Mouse (Mus musculus) MEL (cell line): ENCODE data around the gene 4930524B15Rik.

Experiments
- BHLHE40 ChIP-seq: IDR thresholded peaks from 2 replicates; pipeline ENCODE4 v1.6.1; 2012; ENCODE audit warnings: low read depth, mild to moderate bottlenecking, inconsistent platforms, low read length, improper control_type of control experiment, borderline replicate concordance
- CTCF ChIP-seq, 3 experiments: IDR thresholded peaks in 2 of 3; conservative IDR thresholded peaks in 1 of 3; 2 replicates each; pipeline ENCODE4 v1.5.1; 2011 to 2012; ENCODE audit warnings: low read length in 3 of 3, low read depth in 2 of 3, mild to moderate bottlenecking in 2 of 3, improper control_type of control experiment in 1 of 3, inconsistent platforms in 1 of 3, mixed read lengths in 1 of 3, moderate library complexity in 1 of 3; ENCODE audit not compliant: control insufficient read depth in 1 of 3, insufficient read depth in 1 of 3, poor library complexity in 1 of 3, severe bottlenecking in 1 of 3
- MAFK ChIP-seq: IDR thresholded peaks from 2 replicates; pipeline ENCODE4 v1.6.1; 2011; ENCODE audit warnings: low read depth, mild to moderate bottlenecking, low read length, improper control_type of control experiment, borderline replicate concordance
- POLR2A ChIP-seq, 2 experiments: IDR thresholded peaks; 2 replicates each; pipeline ENCODE4 v1.6.1; 2011 to 2012; ENCODE audit warnings: low read length in 2 of 2, mild to moderate bottlenecking in 2 of 2, control low read depth in 1 of 2, improper control_type of control experiment in 1 of 2, low read depth in 1 of 2, moderate library complexity in 1 of 2; ENCODE audit not compliant: control insufficient read depth in 1 of 2, insufficient read depth in 1 of 2, poor library complexity in 1 of 2
- POLR2AphosphoS2 ChIP-seq: IDR thresholded peaks from 2 replicates; pipeline ENCODE4 v1.6.1; 2011; ENCODE audit warnings: low read length, improper control_type of control experiment
- TBP ChIP-seq: IDR thresholded peaks from 2 replicates; pipeline ENCODE4 v1.8.0; 2011; ENCODE audit warnings: low read depth, low read length, improper control_type of control experiment
- UBTF ChIP-seq: IDR thresholded peaks from 2 replicates; pipeline ENCODE4 v1.6.1; 2012; ENCODE audit warnings: low read depth, mild to moderate bottlenecking, inconsistent platforms, low read length, improper control_type of control experiment, moderate library complexity, borderline replicate concordance; ENCODE audit not compliant: insufficient read depth
- USF1 ChIP-seq: IDR thresholded peaks from 2 replicates; pipeline ENCODE4 v1.6.1; 2014; ENCODE audit warnings: low read depth, mild to moderate bottlenecking, inconsistent platforms, low read length, improper control_type of control experiment, moderate library complexity
- ZNF384 ChIP-seq: IDR thresholded peaks from 2 replicates; pipeline ENCODE4 v1.6.1; 2012; ENCODE audit warnings: low read depth, mild to moderate bottlenecking, inconsistent platforms, low read length, improper control_type of control experiment

- TF ChIP-seq CTCF (IDR thresholded peaks at IDR 0.05 in 2 of 3, conservative IDR thresholded peaks at IDR 0.05 in 1 of 3; ENCODE audit: control insufficient read depth in 1 of 3, insufficient read depth in 1 of 3, low read depth in 2 of 3, low read length in 3 of 3, poor library complexity in 1 of 3, severe bottlenecking in 1 of 3) (no peak), ZNF384 (no peak), BHLHE40 (no peak), UBTF (no peak), POLR2A (IDR thresholded peaks at IDR 0.05; ENCODE audit: control insufficient read depth in 1 of 2, insufficient read depth in 1 of 2, low read depth in 1 of 2, low read length in 2 of 2, poor library complexity in 1 of 2) (no peak), MAFK (no peak), TBP (no peak), POLR2AphosphoS2 (no peak), USF1 (no peak)
Measured at GRCm38 (mm10) chr11:32020031-32020965, 54.9 kb downstream of the 4930524B15Rik start.
